Mouse (Mus musculus) megakaryocyte, embryonic 14.5 days (primary cell): ENCODE measurements at regions not wholly inside any gene's neighbourhood (a gene's known extent, or its start where the extent isn't known, plus 50 kb on each side); places are given as distances from the start of the nearest gene placed in this dataset.

Experiments used
- FLI1 ChIP-seq: IDR thresholded peaks from 2 replicates; pipeline ENCODE4 v1.6.1; 2012; ENCODE audit warnings: low read length, inconsistent platforms, mixed read lengths
- GATA1 ChIP-seq: IDR thresholded peaks from 3 replicates; pipeline ENCODE4 v1.6.1; 2012; ENCODE audit warnings: mixed read lengths, low read length, inconsistent platforms, borderline replicate concordance

DNA sequence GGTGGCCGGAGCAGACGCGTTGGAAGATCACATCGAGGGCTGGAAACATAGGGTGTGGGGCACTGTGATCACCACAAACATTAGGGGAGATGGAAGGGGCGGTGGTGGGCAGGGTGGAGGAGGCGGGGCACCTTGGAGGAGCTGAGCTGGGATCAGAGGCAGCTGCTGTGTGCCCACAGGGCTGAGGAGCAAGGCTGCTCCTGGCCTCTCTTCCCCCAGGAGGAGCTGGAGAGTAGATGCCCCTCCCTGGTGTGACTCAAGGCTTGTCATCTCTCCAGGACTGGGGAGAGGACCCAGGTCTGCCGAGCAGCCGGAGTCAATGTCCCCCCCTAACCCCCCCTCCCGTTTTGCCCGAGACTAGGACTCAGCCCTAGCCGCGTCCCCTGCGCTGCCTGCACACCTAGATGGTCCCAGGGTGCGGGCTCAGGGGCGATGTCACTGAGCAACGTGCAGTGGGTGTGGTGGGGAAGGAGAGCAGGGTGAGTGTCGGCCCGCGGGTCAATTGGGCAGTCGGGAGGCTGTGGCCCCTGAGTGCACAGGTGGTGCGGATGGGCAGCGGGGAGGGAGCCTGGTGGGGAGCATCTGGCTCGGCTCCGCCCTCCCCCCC, 57.6 kb upstream of the Slc16a2 start:
- TF ChIP-seq GATA1 = no peak
- TF ChIP-seq FLI1 = no peak
